Mouse (Mus musculus) midbrain, postnatal 0 days (tissue): ENCODE results near the gene Tnni3. TPM values are rescaled to one million over a fixed set of nuclear protein-coding genes. Genes with fewer than 3 reads are reported as not detected.
"Not testable (repeated sequence)": the region's sequence is repeated elsewhere in the genome, so short reads cannot be mapped to it uniquely, and the experiment has no call there.

Source experiments
- ATAC-seq: fragments of 200-750 bp; cut with Nextera tagmentation; 2 replicates; pipeline ENCODE4 v1.8.0; 2017; ENCODE audit warnings: moderate number of reproducible peaks, mild to moderate bottlenecking, moderate TSS enrichment, moderate library complexity; ENCODE audit not compliant: low FRiP score
- DNase-seq: peaks from one replicate; pipeline ENCODE4 v3.0.0-alpha.2; 2015; ENCODE audit warnings: low spot score
- H3K27ac ChIP-seq: fragments of 300-500 bp; sonication (generic); 2 replicates; pipeline ENCODE4 v1.5.1; 2014; ENCODE audit warnings: low read depth, mild to moderate bottlenecking, low read length, mixed read lengths
- H3K27me3 ChIP-seq: fragments of 300-500 bp; sonication (generic); 2 replicates; pipeline ENCODE4 v1.6.1; 2014; ENCODE audit warnings: low read length, control low read depth, mixed read lengths; ENCODE audit not compliant: insufficient read depth
- H3K36me3 ChIP-seq: fragments of 300-500 bp; sonication (generic); 2 replicates; pipeline ENCODE4 v1.6.1; 2014; ENCODE audit warnings: low read length, control low read depth, mixed read lengths; ENCODE audit not compliant: insufficient read depth
- H3K4me1 ChIP-seq: fragments of 300-500 bp; sonication (generic); 2 replicates; pipeline ENCODE4 v1.6.1; 2014; ENCODE audit warnings: mild to moderate bottlenecking, control low read depth, antibody characterized with exemption, low read length, mixed read lengths; ENCODE audit not compliant: insufficient read depth
- H3K4me2 ChIP-seq: fragments of 300-500 bp; sonication (generic); 2 replicates; pipeline ENCODE4 v1.6.1; 2014; ENCODE audit warnings: low read depth, mild to moderate bottlenecking, low read length, mixed read lengths; ENCODE audit not compliant: poor library complexity, severe bottlenecking
- H3K4me3 ChIP-seq: fragments of 300-500 bp; sonication (generic); 2 replicates; pipeline ENCODE4 v1.5.1; 2014; ENCODE audit warnings: low read depth, mild to moderate bottlenecking, low read length, moderate library complexity
- H3K9ac ChIP-seq: fragments of 300-500 bp; sonication (generic); replicated peaks from 2 replicates; pipeline ENCODE4 v1.6.1; 2014; ENCODE audit warnings: mild to moderate bottlenecking, low read length, moderate library complexity, mixed read lengths; ENCODE audit not compliant: poor library complexity, severe bottlenecking
- H3K9me3 ChIP-seq: fragments of 300-500 bp; sonication (generic); 2 replicates; pipeline ENCODE4 v1.6.1; 2016; ENCODE audit warnings: low read length, control low read depth
- CTCF ChIP-seq: IDR thresholded peaks from 2 replicates; pipeline ENCODE4 v1.5.1; 2016; ENCODE audit warnings: antibody characterized with exemption, mild to moderate bottlenecking
- WGBS: fragments of 180-500 bp; shearing (Covaris S2); extraction: QIAGEN DNeasy Blood & Tissue Kit; methylation state at CpG from one replicate; pipeline ENCODE4 v1.1.7; 2014; 5-methylcytosine and 5-hydroxymethylcytosine counted together
- polyA plus RNA-seq: library from polyadenylated mRNA; unstranded; fragments of >200 nt; fragmentation: Nextera tagmentation; extraction: Ambion mirVana; gene quantifications from 2 replicates; pipeline ENCODE4 v1.2.1, GENCODE M21; 2015
- total RNA-seq: library from RNA; depleted of rRNA; stranded (reverse); fragments of >200 nt; gene quantifications from 2 replicates; pipeline ENCODE4 v1.2.3, GENCODE M21; 2014

Tnni3 gene
- total and polyA plus RNA-seq, 2 experiments from 2014 or later = 1.7 to 4.1 TPM

DNA sequence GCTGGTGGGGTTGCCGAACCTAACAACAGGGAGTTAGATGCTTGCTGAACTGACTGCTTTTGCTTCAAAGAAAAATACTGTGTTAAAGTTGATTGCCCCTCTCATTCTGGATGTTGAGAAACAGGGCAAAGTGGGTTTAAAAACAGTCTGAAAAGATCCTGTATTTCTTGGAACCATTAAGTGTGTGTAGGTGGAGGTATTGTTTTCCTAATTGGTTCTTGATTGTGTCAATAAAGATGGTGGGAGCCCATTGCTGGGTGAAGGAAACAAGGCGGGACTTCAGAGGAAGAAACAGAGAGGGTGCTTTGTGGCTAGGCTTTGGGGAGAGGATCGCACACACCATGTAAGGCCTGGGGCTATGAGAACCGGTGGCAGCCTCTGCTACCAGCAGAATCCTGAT is 13.2 kb upstream of the Tnni3 start:
- peaks cover 17% of the 10 kb centered on the region for H3K36me3 ChIP-seq
- H3K9me3 ChIP-seq = no peaks in the 10 kb centered on the region
- no peak overlapping the region for H3K9ac ChIP-seq
- no peak for TF ChIP-seq CTCF
- no peak overlapping the region for H3K27ac ChIP-seq
- H3K4me3 ChIP-seq = no peak overlapping the region
- DNase-seq = no peak
- H3K27me3 ChIP-seq = 0 out of 2 replicates have a peak, but pooled peaks cover under 1% of the 10 kb centered on the region
- H3K4me2 ChIP-seq = no peak overlapping the region
- H3K4me1 ChIP-seq = no peaks in the 10 kb centered on the region
- no peak for ATAC-seq
- 50% methylated on average over 4 of the region's 4 CpGs for WGBS

DNA sequence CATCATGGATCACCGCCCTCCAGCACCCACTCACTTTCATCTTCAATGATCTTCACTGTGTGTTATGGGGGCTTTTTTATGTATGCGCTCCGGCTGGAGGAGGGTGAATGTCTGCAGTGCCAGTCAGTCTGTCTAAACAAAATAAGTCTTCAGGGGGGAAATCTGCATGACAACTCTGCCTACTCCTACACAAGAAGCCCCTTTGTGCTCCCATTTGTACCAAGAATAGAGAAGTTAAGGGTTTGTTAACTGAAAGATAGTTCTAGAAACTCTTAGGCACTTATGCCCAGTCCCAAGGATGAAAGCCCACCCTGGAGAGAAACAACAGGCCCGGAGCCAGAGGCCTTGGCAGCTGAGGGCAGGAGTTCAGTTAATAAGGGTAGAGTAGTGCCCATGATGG is 12.3 kb upstream of the Tnni3 start:
- WGBS = 84% methylated on average over 4 of the region's 4 CpGs
- no peak for TF ChIP-seq CTCF
- Histone ChIP-seq H3K4me1 (0 out of 2 replicates have a peak, but pooled peaks cover 3% of the 10 kb centered on the region), H3K4me2 (no peak overlapping the region), H3K36me3 (peaks cover 17% of the 10 kb centered on the region), H3K27ac (no peak overlapping the region), H3K9ac (no peak overlapping the region), H3K9me3 (no peaks in the 10 kb centered on the region), H3K4me3 (no peak overlapping the region), H3K27me3 (0 out of 2 replicates have a peak, but pooled peaks cover 5% of the 10 kb centered on the region)
- no peak for ATAC-seq
- DNase-seq = no peak

DNA sequence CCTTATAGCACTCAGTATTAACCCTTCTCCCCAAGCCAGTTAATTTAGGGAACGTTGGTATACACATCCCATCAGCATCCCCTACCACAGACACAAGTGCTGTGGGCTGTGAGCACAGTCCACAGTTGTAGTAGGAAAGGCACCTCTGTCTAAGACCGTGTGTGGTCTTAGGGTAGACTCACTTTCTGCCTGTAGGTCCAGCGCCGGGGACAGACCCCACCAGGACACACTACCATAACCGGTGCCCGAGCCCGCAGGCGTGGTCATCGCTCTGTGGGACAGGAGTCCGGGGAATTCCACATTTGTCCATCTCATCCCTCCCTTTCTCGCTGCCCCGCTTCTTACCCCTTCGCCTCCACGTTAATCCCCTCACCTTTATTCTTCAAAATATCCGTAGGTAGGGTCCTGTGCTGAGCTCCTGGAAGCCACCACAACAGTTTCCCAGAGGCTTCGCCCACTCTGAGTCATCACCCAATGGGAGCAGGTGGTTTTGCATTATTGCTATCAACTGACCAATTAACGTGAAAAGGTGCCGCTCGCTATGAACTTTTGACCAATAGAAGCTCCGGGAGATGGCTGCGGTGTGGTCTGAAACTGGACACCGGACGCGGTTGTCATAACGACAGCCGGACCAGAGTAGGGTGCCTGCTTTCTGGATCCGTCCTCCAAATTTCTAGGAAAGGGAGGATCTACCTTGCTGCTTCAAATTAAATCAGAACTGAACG is 8.1 kb upstream of the Tnni3 start, which contains the start of gene Dnaaf3:
Gene Dnaaf3 (minus strand): TSS at position 449 of the 725 bp plus-strand sequence.
- no peaks in the 10 kb centered on the region for H3K9me3 ChIP-seq
- DNase-seq = peak; percentile 83
- WGBS = 6% methylated on average over 28 of the region's 28 CpGs
- H3K4me3 ChIP-seq = peak within 1 kb of the TSS; percentile 18; the same call in 1 of the 2 replicates
- H3K36me3 ChIP-seq = no peaks in the 10 kb centered on the region
- peak within 1 kb of the TSS; percentile 45 for H3K4me2 ChIP-seq
- 0 out of 2 replicates have a peak, but pooled peaks cover 5% of the 10 kb centered on the region for H3K27me3 ChIP-seq
- H3K4me1 ChIP-seq = 0 out of 2 replicates have a peak, but pooled peaks cover 3% of the 10 kb centered on the region
- H3K27ac ChIP-seq = no peak within 1 kb of the TSS
- no peak within 1 kb of the TSS; the same call in 1 of the 2 replicates for H3K9ac ChIP-seq
- ATAC-seq = peak; percentile 73
- TF ChIP-seq CTCF = no peak

DNA sequence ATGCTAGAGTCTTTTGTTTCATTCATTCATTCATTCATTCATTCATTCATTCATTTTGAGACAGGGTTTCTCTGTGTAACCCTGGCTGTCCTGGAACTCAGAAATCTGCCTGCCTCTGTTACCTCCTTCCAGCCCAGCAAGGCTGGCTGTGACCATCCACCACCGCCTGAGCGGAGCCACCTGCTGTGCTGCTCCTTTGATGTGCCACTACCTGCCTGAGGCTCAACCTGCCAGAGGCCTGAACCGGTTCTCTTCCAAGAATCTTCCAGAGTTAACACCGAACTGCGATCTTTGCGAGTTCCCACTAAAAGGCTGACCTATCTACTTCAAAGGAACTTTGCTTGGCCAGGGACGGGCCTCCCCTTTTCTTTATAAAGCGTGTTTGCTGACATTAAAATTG is 6.1 kb upstream of the Tnni3 start:
- H3K4me3 ChIP-seq, H3K9me3 ChIP-seq, H3K27ac ChIP-seq, H3K27me3 ChIP-seq, DNase-seq, H3K4me1 ChIP-seq, H3K36me3 ChIP-seq, ATAC-seq, H3K4me2 ChIP-seq, H3K9ac ChIP-seq: not testable (repeated sequence)
- WGBS = 54% methylated on average over 7 of the region's 8 CpGs

DNA sequence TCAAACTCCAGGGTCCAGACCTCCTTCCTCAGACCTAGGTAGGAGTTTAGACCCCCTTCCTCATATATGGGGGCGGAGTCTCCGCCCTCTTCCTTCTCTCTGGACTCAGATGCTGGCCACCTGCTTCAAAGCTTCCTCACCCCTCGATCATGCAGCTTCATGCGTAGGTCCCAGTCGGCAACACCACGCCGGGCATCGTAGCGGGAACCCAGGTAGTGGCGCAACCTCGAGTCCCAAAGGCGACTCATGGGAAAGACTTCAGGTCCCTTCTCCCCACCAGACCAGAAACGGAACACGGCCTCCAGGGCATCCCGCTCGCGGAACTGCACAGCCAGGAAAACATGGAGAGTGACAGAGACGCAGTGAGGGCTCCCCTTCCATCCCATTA is 3.3 kb upstream of the Tnni3 start:
- Histone ChIP-seq H3K27ac (no peak overlapping the region), H3K36me3 (no peaks in the 10 kb centered on the region), H3K4me1 (peaks cover 7% of the 10 kb centered on the region; the same call in 1 of the 2 replicates), H3K9me3 (no peaks in the 10 kb centered on the region), H3K9ac (no peak overlapping the region), H3K27me3 (0 out of 2 replicates have a peak, but pooled peaks cover 5% of the 10 kb centered on the region), H3K4me3 (no peak overlapping the region), H3K4me2 (0 out of 2 replicates have a peak overlapping the region, but pooled peaks have one; percentile 53)
- no peak for DNase-seq
- no peak for TF ChIP-seq CTCF
- ATAC-seq = 0 out of 2 replicates have a peak, but pooled peaks have one; percentile 4
- WGBS = 52% methylated on average over 18 of the region's 18 CpGs
